Mouse (Mus musculus) liver, embryonic 14.5 days (tissue): ENCODE data around the gene Olfr30.
A peak's percentile ranks its signal among the peaks of the same experiment; 100 is the strongest.

ENCODE experiments used
- CTCF ChIP-seq: IDR thresholded peaks from 2 replicates; pipeline ENCODE4 v1.5.1; 2016; ENCODE audit warnings: antibody characterized with exemption, low read depth, control low read depth
- EP300 ChIP-seq: IDR thresholded peaks from 2 replicates; pipeline ENCODE4 v1.6.1; 2016; ENCODE audit warnings: antibody characterized with exemption, low read depth

GRCm38 (mm10) chr11:58499290-58499689 lies 37.2 kb upstream of the Olfr30 start:
- TF ChIP-seq CTCF: 0 out of 2 replicates have a peak, but pooled peaks have one; percentile 18
- no peak for TF ChIP-seq EP300
